Mouse (Mus musculus) thymus, adult 18-20 months (tissue): ENCODE data around the gene Mgat2.
"Not testable (repeated sequence)": the region's sequence is repeated elsewhere in the genome, so short reads cannot be mapped to it uniquely, and the experiment has no call there.

Experiments
- DNase-seq, 2 experiments: peaks; one replicate each; pipeline ENCODE4 v3.0.0; 2022; ENCODE audit warnings: mixed read lengths in 2 of 2

The Mgat2 gene

GRCm38 (mm10) chr12:69183583-69184308 lies at the start of gene Mgat2, which contains the start of gene Rpl36al:
Mgat2 (plus strand) TSS chr12:69184157.
Rpl36al (minus strand) TSS chr12:69184083.
- DNase-seq, result peak; percentile 95 to 96

GRCm38 (mm10) chr12:69139201-69139600 lies 44.8 kb upstream of the Mgat2 start:
- DNase-seq, result no peak

- DNase-seq, result no peak
Measured at GRCm38 (mm10) chr12:69139841-69140240, 44.1 kb upstream of the Mgat2 start.

GRCm38 (mm10) chr12:69143460-69143859 lies 40.5 kb upstream of the Mgat2 start:
- no peak for DNase-seq

GRCm38 (mm10) chr12:69147166-69147735 lies 36.7 kb upstream of the Mgat2 start:
- DNase-seq, result no peak

GRCm38 (mm10) chr12:69150049-69150448 lies 33.9 kb upstream of the Mgat2 start:
- no peak for DNase-seq

- DNase-seq, result no peak
Measured at GRCm38 (mm10) chr12:69155923-69156322, 28.0 kb upstream of the Mgat2 start.

- DNase-seq, result no peak
Measured at GRCm38 (mm10) chr12:69156436-69156835, 27.5 kb upstream of the Mgat2 start.

- no peak for DNase-seq
Measured at GRCm38 (mm10) chr12:69157107-69157506, 26.9 kb upstream of the Mgat2 start.

GRCm38 (mm10) chr12:69158366-69158764 lies 25.6 kb upstream of the Mgat2 start:
- no peak for DNase-seq

GRCm38 (mm10) chr12:69158765-69159577 lies 25.0 kb upstream of the Mgat2 start, which contains the start of gene Rps29:
Rps29 (minus strand) TSS chr12:69159186.
- DNase-seq, result peak; percentile 95 to 96

- no peak for DNase-seq
Measured at GRCm38 (mm10) chr12:69159578-69159940, 24.4 kb upstream of the Mgat2 start.

- not testable (repeated sequence) for DNase-seq
Measured at GRCm38 (mm10) chr12:69160677-69161076, 23.3 kb upstream of the Mgat2 start.

- DNase-seq, result not testable (repeated sequence)
Measured at GRCm38 (mm10) chr12:69163586-69163985, 20.4 kb upstream of the Mgat2 start.

- no peak for DNase-seq
Measured at GRCm38 (mm10) chr12:69164904-69165303, 19.1 kb upstream of the Mgat2 start.

GRCm38 (mm10) chr12:69166861-69167581 lies 16.9 kb upstream of the Mgat2 start:
- DNase-seq, result not testable (repeated sequence)

- DNase-seq, result no peak
Measured at GRCm38 (mm10) chr12:69167656-69168460, 16.1 kb upstream of the Mgat2 start.

- DNase-seq, result peak; percentile 61 to 75
Measured at GRCm38 (mm10) chr12:69168461-69169106, 15.4 kb upstream of the Mgat2 start, which contains the start of gene Lrr1. Lrr1 (plus strand) TSS chr12:69168814.

- no peak for DNase-seq
Measured at GRCm38 (mm10) chr12:69171307-69171706, 12.7 kb upstream of the Mgat2 start.

GRCm38 (mm10) chr12:69175975-69176374 lies 8.0 kb upstream of the Mgat2 start:
- DNase-seq, result no peak

GRCm38 (mm10) chr12:69177526-69177925 lies 6.4 kb upstream of the Mgat2 start:
- DNase-seq, result no peak
